Mouse (Mus musculus): ENCODE data around the gene Mdga1. TPM values are rescaled to one million over a fixed set of nuclear protein-coding genes. Genes with fewer than 3 reads are reported as not detected.

The Mdga1 gene
- polyA plus RNA-seq, 1 experiment from 2014 or later = 2.5 TPM

GRCm38 (mm10) chr17:29846284-29846683, 123.6 kb downstream of the Mdga1 start:
- Histone ChIP-seq H3K4me3 (ENCODE audit: low read depth, low read length) (no peak overlapping the region), H3K27me3 (ENCODE audit: control insufficient read depth, insufficient read depth, low read length) (no peaks in the 10 kb centered on the region), H3K36me3 (ENCODE audit: control insufficient read depth, insufficient read depth, low read length) (no peaks in the 10 kb centered on the region), H3K9me3 (ENCODE audit: control insufficient read depth, low read length) (no peaks in the 10 kb centered on the region), H3K4me2 (ENCODE audit: low read depth) (no peak overlapping the region), H3K27ac (ENCODE audit: low read depth, low read length) (no peak overlapping the region), H3K4me1 (ENCODE audit: control insufficient read depth, insufficient read depth, low read length) (no peaks in the 10 kb centered on the region; the same call in 1 of the 2 replicates), H3K9ac (ENCODE audit: low read length) (no peak overlapping the region)
- DNase-seq (ENCODE audit: low spot score) (no peak), ATAC-seq (ENCODE audit: insufficient read depth, low FRiP score, low TSS enrichment) (no peak)
- WGBS = 67% methylated on average over 15 of the region's 15 CpGs

- Histone ChIP-seq H3K36me3 (ENCODE audit: control insufficient read depth, insufficient read depth, low read length) (no peaks in the 10 kb centered on the region), H3K9me3 (ENCODE audit: control insufficient read depth, low read length) (no peaks in the 10 kb centered on the region)
These were observed 124.9 kb downstream of the Mdga1 start for GRCm38 (mm10) chr17:29844949-29845348.

GRCm38 (mm10) chr17:29843419-29844162, 126.3 kb downstream of the Mdga1 start:
- Histone ChIP-seq H3K27me3 (ENCODE audit: control insufficient read depth, insufficient read depth, low read length) (no peaks in the 10 kb centered on the region), H3K4me3 (ENCODE audit: low read depth, low read length) (no peak overlapping the region), H3K9ac (ENCODE audit: low read length) (no peak overlapping the region), H3K36me3 (ENCODE audit: control insufficient read depth, insufficient read depth, low read length) (no peaks in the 10 kb centered on the region), H3K4me2 (ENCODE audit: low read depth) (no peak overlapping the region), H3K4me1 (ENCODE audit: control insufficient read depth, insufficient read depth, low read length) (no peaks in the 10 kb centered on the region; the same call in 1 of the 2 replicates), H3K9me3 (ENCODE audit: control insufficient read depth, low read length) (no peaks in the 10 kb centered on the region), H3K27ac (ENCODE audit: low read depth, low read length) (no peak overlapping the region)
- no peak for DNase-seq (ENCODE audit: low spot score)
- 88% methylated on average over 7 of the region's 7 CpGs for WGBS
- ATAC-seq (ENCODE audit: insufficient read depth, low FRiP score, low TSS enrichment) = no peak

More at GRCm38 (mm10) chr17:29844949-29845348, 124.9 kb downstream of the Mdga1 start:
- DNase-seq (ENCODE audit: low spot score) (no peak), ATAC-seq (ENCODE audit: insufficient read depth, low FRiP score, low TSS enrichment) (no peak)
- no peak overlapping the region for H3K9ac ChIP-seq (ENCODE audit: low read length)
- no peaks in the 10 kb centered on the region for H3K27me3 ChIP-seq (ENCODE audit: control insufficient read depth, insufficient read depth, low read length)
- H3K4me2 ChIP-seq (ENCODE audit: low read depth) = no peak overlapping the region
- no peaks in the 10 kb centered on the region; the same call in 1 of the 2 replicates for H3K4me1 ChIP-seq (ENCODE audit: control insufficient read depth, insufficient read depth, low read length)
- no peak overlapping the region for H3K4me3 ChIP-seq (ENCODE audit: low read depth, low read length)
- no peak overlapping the region for H3K27ac ChIP-seq (ENCODE audit: low read depth, low read length)
- 91% methylated on average over 6 of the region's 6 CpGs for WGBS

GRCm38 (mm10) chr17:29841781-29842690, 127.9 kb downstream of the Mdga1 start:
- Histone ChIP-seq H3K9me3 (ENCODE audit: control insufficient read depth, low read length) (no peaks in the 10 kb centered on the region), H3K27ac (ENCODE audit: low read depth, low read length) (no peak overlapping the region), H3K4me1 (ENCODE audit: control insufficient read depth, insufficient read depth, low read length) (no peaks in the 10 kb centered on the region; the same call in 1 of the 2 replicates), H3K4me2 (ENCODE audit: low read depth) (peak overlapping the region; percentile 89), H3K27me3 (ENCODE audit: control insufficient read depth, insufficient read depth, low read length) (no peaks in the 10 kb centered on the region), H3K36me3 (ENCODE audit: control insufficient read depth, insufficient read depth, low read length) (no peaks in the 10 kb centered on the region), H3K4me3 (ENCODE audit: low read depth, low read length) (peak overlapping the region; percentile 37), H3K9ac (ENCODE audit: low read length) (peak overlapping the region; percentile 60)
- ATAC-seq (ENCODE audit: insufficient read depth, low FRiP score, low TSS enrichment) = no peak
- 5% methylated on average over 38 of the region's 46 CpGs for WGBS
- peak; percentile 56 for DNase-seq (ENCODE audit: low spot score)

GRCm38 (mm10) chr17:29838029-29838428, 131.9 kb downstream of the Mdga1 start:
- DNase-seq (ENCODE audit: low spot score) (peak; percentile 44), ATAC-seq (ENCODE audit: insufficient read depth, low FRiP score, low TSS enrichment) (no peak)
- no peak overlapping the region for H3K9ac ChIP-seq (ENCODE audit: low read length)
- H3K4me2 ChIP-seq (ENCODE audit: low read depth) = no peak overlapping the region
- no peaks in the 10 kb centered on the region for H3K36me3 ChIP-seq (ENCODE audit: control insufficient read depth, insufficient read depth, low read length)
- H3K9me3 ChIP-seq (ENCODE audit: control insufficient read depth, low read length) = no peaks in the 10 kb centered on the region
- H3K27me3 ChIP-seq (ENCODE audit: control insufficient read depth, insufficient read depth, low read length) = no peaks in the 10 kb centered on the region
- WGBS = 36% methylated on average over 3 of the region's 3 CpGs
- H3K4me3 ChIP-seq (ENCODE audit: low read depth, low read length) = no peak overlapping the region
- no peaks in the 10 kb centered on the region; the same call in 1 of the 2 replicates for H3K4me1 ChIP-seq (ENCODE audit: control insufficient read depth, insufficient read depth, low read length)
- H3K27ac ChIP-seq (ENCODE audit: low read depth, low read length) = no peak overlapping the region

- Histone ChIP-seq H3K4me2 (ENCODE audit: low read depth) (no peak overlapping the region), H3K4me1 (ENCODE audit: control insufficient read depth, insufficient read depth, low read length) (no peaks in the 10 kb centered on the region; the same call in 1 of the 2 replicates), H3K27me3 (ENCODE audit: control insufficient read depth, insufficient read depth, low read length) (no peaks in the 10 kb centered on the region), H3K27ac (ENCODE audit: low read depth, low read length) (no peak overlapping the region), H3K9me3 (ENCODE audit: control insufficient read depth, low read length) (no peaks in the 10 kb centered on the region), H3K9ac (ENCODE audit: low read length) (no peak overlapping the region), H3K36me3 (ENCODE audit: control insufficient read depth, insufficient read depth, low read length) (no peaks in the 10 kb centered on the region), H3K4me3 (ENCODE audit: low read depth, low read length) (no peak overlapping the region)
- no peak for DNase-seq (ENCODE audit: low spot score)
- 76% methylated on average over 8 of the region's 8 CpGs for WGBS
- no peak for ATAC-seq (ENCODE audit: insufficient read depth, low FRiP score, low TSS enrichment)
These were observed 132.4 kb downstream of the Mdga1 start for GRCm38 (mm10) chr17:29837441-29837840.

GRCm38 (mm10) chr17:29834768-29835167, 135.1 kb downstream of the Mdga1 start:
- no peak overlapping the region for H3K4me2 ChIP-seq (ENCODE audit: low read depth)
- ATAC-seq (ENCODE audit: insufficient read depth, low FRiP score, low TSS enrichment) (no peak), DNase-seq (ENCODE audit: low spot score) (no peak)
- no peaks in the 10 kb centered on the region for H3K36me3 ChIP-seq (ENCODE audit: control insufficient read depth, insufficient read depth, low read length)
- H3K9ac ChIP-seq (ENCODE audit: low read length) = no peak overlapping the region
- no peak overlapping the region for H3K27ac ChIP-seq (ENCODE audit: low read depth, low read length)
- H3K4me1 ChIP-seq (ENCODE audit: control insufficient read depth, insufficient read depth, low read length) = no peaks in the 10 kb centered on the region; the same call in 1 of the 2 replicates
- no peak overlapping the region for H3K4me3 ChIP-seq (ENCODE audit: low read depth, low read length)
- H3K9me3 ChIP-seq (ENCODE audit: control insufficient read depth, low read length) = no peaks in the 10 kb centered on the region
- 67% methylated on average over 7 of the region's 7 CpGs for WGBS
- H3K27me3 ChIP-seq (ENCODE audit: control insufficient read depth, insufficient read depth, low read length) = no peaks in the 10 kb centered on the region

- H3K27me3 ChIP-seq (ENCODE audit: control insufficient read depth, insufficient read depth, low read length) = no peaks in the 10 kb centered on the region
- H3K36me3 ChIP-seq (ENCODE audit: control insufficient read depth, insufficient read depth, low read length) = no peaks in the 10 kb centered on the region
- H3K4me3 ChIP-seq (ENCODE audit: low read depth, low read length) = no peak overlapping the region
- ATAC-seq (ENCODE audit: insufficient read depth, low FRiP score, low TSS enrichment) = no peak
- H3K4me1 ChIP-seq (ENCODE audit: control insufficient read depth, insufficient read depth, low read length) = no peaks in the 10 kb centered on the region; the same call in 1 of the 2 replicates
- 78% methylated on average over 9 of the region's 9 CpGs for WGBS
- H3K4me2 ChIP-seq (ENCODE audit: low read depth) = no peak overlapping the region
- H3K9me3 ChIP-seq (ENCODE audit: control insufficient read depth, low read length) = no peaks in the 10 kb centered on the region
- H3K27ac ChIP-seq (ENCODE audit: low read depth, low read length) = no peak overlapping the region
- no peak overlapping the region for H3K9ac ChIP-seq (ENCODE audit: low read length)
- DNase-seq (ENCODE audit: low spot score) = no peak
These were observed 135.6 kb downstream of the Mdga1 start for GRCm38 (mm10) chr17:29834333-29834732.
